8 mouse cellular contexts compared by ENCODE assay signal in the genomic region with DNA sequence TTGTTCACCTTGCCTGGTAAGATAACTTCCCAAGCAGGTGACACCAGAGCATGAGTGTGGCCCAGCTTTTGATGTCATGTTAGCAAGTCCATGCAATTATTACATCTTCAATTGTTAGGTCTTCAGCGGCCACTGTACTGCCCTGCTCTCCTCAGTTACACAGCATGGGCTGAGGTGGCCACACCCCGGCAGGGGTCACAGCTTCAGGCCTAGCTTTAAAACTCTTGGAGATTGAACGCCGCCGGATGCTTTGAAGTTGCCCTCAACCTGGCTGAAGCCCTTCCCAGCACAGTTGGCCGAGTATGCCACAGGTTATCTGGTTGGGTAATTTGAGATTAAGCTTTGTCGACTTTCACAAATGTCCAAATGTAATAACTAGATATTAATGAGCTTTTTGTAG. TPM values are rescaled to one million over a fixed set of nuclear protein-coding genes. Genes with fewer than 3 reads are reported as not detected.
A peak's percentile ranks its signal among the peaks of the same experiment; 100 is the strongest.
DNase-seq lines count a peak whose midpoint lies in the region; ATAC-seq and TF ChIP-seq lines count a peak whose summit lies in the region.

No protein-coding gene starts in this region.

- 38% methylated on average over 7 of the region's 7 CpGs for WGBS in embryonic facial prominence, embryonic 12.5 days
- 13% methylated on average over 7 of the region's 7 CpGs for WGBS in kidney, embryonic 15.5 days
- WGBS in midbrain, embryonic 15.5 days = 47% methylated on average over 7 of the region's 7 CpGs

- H3K4me3 ChIP-seq in E14TG2a.4 (replicated peaks; ENCODE audit: low read length) = peak overlapping the region; percentile 89
- peak overlapping the region; percentile 92 for H3K4me3 ChIP-seq in embryonic facial prominence, embryonic 12.5 days
- peak overlapping the region; percentile 75 for H3K4me3 ChIP-seq in kidney, embryonic 15.5 days (replicated peaks)
- peak overlapping the region; percentile 70 for H3K4me3 ChIP-seq in midbrain, embryonic 15.5 days

- peak overlapping the region; percentile 72 for H3K4me2 ChIP-seq in embryonic facial prominence, embryonic 12.5 days (replicated peaks)
- peak overlapping the region; percentile 79 for H3K4me2 ChIP-seq in kidney, embryonic 15.5 days
- H3K4me2 ChIP-seq in midbrain, embryonic 15.5 days = peak overlapping the region; percentile 70

- peak overlapping the region; percentile 95; the same call in 1 of the 2 replicates for H3K9ac ChIP-seq in embryonic facial prominence, embryonic 12.5 days
- peak overlapping the region; percentile 88 for H3K9ac ChIP-seq in kidney, embryonic 15.5 days
- H3K9ac ChIP-seq in midbrain, embryonic 15.5 days = peak overlapping the region; percentile 77

- H3K9me3 ChIP-seq in E14TG2a.4 (ENCODE audit: low read length) = no peaks in the 10 kb centered on the region
- H3K9me3 ChIP-seq in embryonic facial prominence, embryonic 12.5 days = no peaks in the 10 kb centered on the region
- H3K9me3 ChIP-seq in kidney, embryonic 15.5 days (replicated peaks) = no peaks in the 10 kb centered on the region
- no peaks in the 10 kb centered on the region for H3K9me3 ChIP-seq in midbrain, embryonic 15.5 days

- intact Hi-C loops in left cerebral cortex, postnatal 14 days (cut with DNase I) = loop anchor here (2.0 kb wide), 1 partner anchor 55 kb away; no protein-coding TSS in a partner anchor

- no peak overlapping the region for H3K27ac ChIP-seq in embryonic facial prominence, embryonic 12.5 days
- H3K27ac ChIP-seq in kidney, embryonic 15.5 days = no peak overlapping the region
- H3K27ac ChIP-seq in midbrain, embryonic 15.5 days = no peak overlapping the region

- peaks cover 51% of the 10 kb centered on the region for H3K36me3 ChIP-seq in E14TG2a.4 (ENCODE audit: insufficient read depth, low read length)
- peaks cover 22% of the 10 kb centered on the region for H3K36me3 ChIP-seq in embryonic facial prominence, embryonic 12.5 days
- peaks cover 33% of the 10 kb centered on the region for H3K36me3 ChIP-seq in kidney, embryonic 15.5 days
- H3K36me3 ChIP-seq in midbrain, embryonic 15.5 days (replicated peaks) = peaks cover 8% of the 10 kb centered on the region

- H3K4me1 ChIP-seq in E14TG2a.4 (replicated peaks; ENCODE audit: low read depth, low read length) = peaks cover 57% of the 10 kb centered on the region
- peaks cover 15% of the 10 kb centered on the region for H3K4me1 ChIP-seq in embryonic facial prominence, embryonic 12.5 days
- peaks cover 12% of the 10 kb centered on the region for H3K4me1 ChIP-seq in kidney, embryonic 15.5 days
- H3K4me1 ChIP-seq in midbrain, embryonic 15.5 days = peaks cover 18% of the 10 kb centered on the region

- ATAC-seq in embryonic facial prominence, embryonic 12.5 days (ENCODE audit: insufficient number of reproducible peaks, insufficient read depth, low FRiP score, low TSS enrichment) = no peak
- peak; percentile 30; the same call in 1 of the 2 replicates for ATAC-seq in kidney, embryonic 15.5 days (replicated peaks; ENCODE audit: low FRiP score)
- ATAC-seq in midbrain, embryonic 15.5 days (replicated peaks) = no peak

- peak; percentile 7 for DNase-seq in gastrocnemius, postnatal 10 days
- DNase-seq in gastrocnemius, adult 18-20 months (ENCODE audit: low spot score) = no peak
- DNase-seq in layer of hippocampus, adult 18-20 months (ENCODE audit: low spot score in 2 of 2) = no peak
- DNase-seq in left cerebral cortex, postnatal 14 days (ENCODE audit: low spot score in 2 of 2) = no peak

- H3K27me3 ChIP-seq in E14TG2a.4 (ENCODE audit: insufficient read depth, low read length) = no peaks in the 10 kb centered on the region
- no peaks in the 10 kb centered on the region for H3K27me3 ChIP-seq in embryonic facial prominence, embryonic 12.5 days
- H3K27me3 ChIP-seq in kidney, embryonic 15.5 days = no peaks in the 10 kb centered on the region
- H3K27me3 ChIP-seq in midbrain, embryonic 15.5 days (replicated peaks) = no peaks in the 10 kb centered on the region

- no peak for TF ChIP-seq CTCF in E14TG2a.4 (conservative IDR thresholded peaks at IDR 0.05; ENCODE audit: low read length)

RNA-seq across cellular contexts. Expression of gene Crls1, which starts 1.1 kb away (rescaled TPM):
- 10 to 100 TPM; 17.1 to 19.0 TPM for total RNA-seq in gastrocnemius, postnatal 10 days (2021)
- total RNA-seq in gastrocnemius, adult 18-20 months (2021) = 10 to 100 TPM; 13.4 to 15.8 TPM
- polyA plus RNA-seq in embryonic facial prominence, embryonic 12.5 days (2016; fragmentation: Nextera tagmentation; extraction: Ambion mirVana) = 26.8 and 33.1 TPM in 2 replicates
- 11.2 and 16.5 TPM in 2 replicates for polyA plus RNA-seq in kidney, embryonic 15.5 days (2015; fragmentation: Nextera tagmentation; extraction: Ambion mirVana)
- polyA plus RNA-seq in midbrain, embryonic 15.5 days (2015; fragmentation: Nextera tagmentation; extraction: Ambion mirVana) = 14.7 and 18.0 TPM in 2 replicates
- total RNA-seq in layer of hippocampus, adult 18-20 months (2021) = 10 to 100 TPM; 38.8 to 46.6 TPM
- total RNA-seq in left cerebral cortex, postnatal 14 days (2021) = 10 to 100 TPM; 26.4 to 29.1 TPM

RNA-seq across cellular contexts. Expression of gene Mcm8, which starts 31.6 kb away (rescaled TPM):
- 1 to 10 TPM; 1.5 to 2.1 TPM for total RNA-seq in gastrocnemius, postnatal 10 days (2021)
- 1 to 10 TPM; 1.6 to 1.8 TPM for total RNA-seq in gastrocnemius, adult 18-20 months (2021)
- 18.4 and 20.3 TPM in 2 replicates for polyA plus RNA-seq in embryonic facial prominence, embryonic 12.5 days (2016; fragmentation: Nextera tagmentation; extraction: Ambion mirVana)
- 15.7 and 16.8 TPM in 2 replicates for polyA plus RNA-seq in kidney, embryonic 15.5 days (2015; fragmentation: Nextera tagmentation; extraction: Ambion mirVana)
- 5.2 and 5.5 TPM in 2 replicates for polyA plus RNA-seq in midbrain, embryonic 15.5 days (2015; fragmentation: Nextera tagmentation; extraction: Ambion mirVana)
- 1 to 10 TPM; 3.8 to 4.4 TPM for total RNA-seq in layer of hippocampus, adult 18-20 months (2021)
- 1 to 10 TPM; 3.6 to 4.9 TPM for total RNA-seq in left cerebral cortex, postnatal 14 days (2021)

RNA-seq across cellular contexts. Expression of gene Trmt6, which starts 31.7 kb away (rescaled TPM):
- total RNA-seq in gastrocnemius, postnatal 10 days (2021) = 1 to 10 TPM; 7.9 to 9.8 TPM
- 1 to 10 TPM; 5.1 to 6.8 TPM for total RNA-seq in gastrocnemius, adult 18-20 months (2021)
- polyA plus RNA-seq in embryonic facial prominence, embryonic 12.5 days (2016; fragmentation: Nextera tagmentation; extraction: Ambion mirVana) = 31.0 and 38.1 TPM in 2 replicates
- polyA plus RNA-seq in kidney, embryonic 15.5 days (2015; fragmentation: Nextera tagmentation; extraction: Ambion mirVana) = 31.0 and 31.2 TPM in 2 replicates
- polyA plus RNA-seq in midbrain, embryonic 15.5 days (2015; fragmentation: Nextera tagmentation; extraction: Ambion mirVana) = 17.8 and 21.8 TPM in 2 replicates
- 10 to 100 TPM; 25.1 to 28.9 TPM for total RNA-seq in layer of hippocampus, adult 18-20 months (2021)
- 10 to 100 TPM; 22.4 to 28.4 TPM for total RNA-seq in left cerebral cortex, postnatal 14 days (2021)

RNA-seq across cellular contexts. Expression of gene Lrrn4, which starts 33.1 kb away (rescaled TPM):
- under 1 TPM; 0.07 to 0.09 TPM for total RNA-seq in gastrocnemius, postnatal 10 days (2021)
- total RNA-seq in gastrocnemius, adult 18-20 months (2021) = not detected
- 0.22 and 0.33 TPM in 2 replicates for polyA plus RNA-seq in embryonic facial prominence, embryonic 12.5 days (2016; fragmentation: Nextera tagmentation; extraction: Ambion mirVana)
- 1.3 and 2.3 TPM in 2 replicates for polyA plus RNA-seq in kidney, embryonic 15.5 days (2015; fragmentation: Nextera tagmentation; extraction: Ambion mirVana)
- polyA plus RNA-seq in midbrain, embryonic 15.5 days (2015; fragmentation: Nextera tagmentation; extraction: Ambion mirVana) = 0.40 and 0.46 TPM in 2 replicates
- under 1 TPM; 0.84 to 0.87 TPM for total RNA-seq in layer of hippocampus, adult 18-20 months (2021)
- under 1 TPM; 0.32 to 0.33 TPM for total RNA-seq in left cerebral cortex, postnatal 14 days (2021)
